Mouse (Mus musculus) kidney, postnatal 4 days (tissue): Measurements from ENCODE around the gene Jpt1.
"Not testable (repeated sequence)": the region's sequence is repeated elsewhere in the genome, so short reads cannot be mapped to it uniquely, and the experiment has no call there.

Source experiments
- DNase-seq, 2 experiments: peaks; one replicate each; pipeline ENCODE4 v3.0.0; 2021; ENCODE audit warnings: mixed read lengths in 2 of 2

The Jpt1 gene

GRCm38 (mm10) chr11:115514238-115514663 lies at the start of gene Jpt1:
Jpt1 (minus strand) TSS chr11:115514387.
- DNase-seq = peak; percentile 96 to 98

GRCm38 (mm10) chr11:115563406-115563805 lies 49.2 kb upstream of the Jpt1 start:
- no peak for DNase-seq

- DNase-seq = no peak
Observed at GRCm38 (mm10) chr11:115555717-115556116, 41.5 kb upstream of the Jpt1 start.

- DNase-seq = no peak
Observed at GRCm38 (mm10) chr11:115552783-115553182, 38.6 kb upstream of the Jpt1 start.

- no peak for DNase-seq
Observed at GRCm38 (mm10) chr11:115543571-115543970, 29.4 kb upstream of the Jpt1 start.

- no peak for DNase-seq
Observed at GRCm38 (mm10) chr11:115538045-115538444, 23.9 kb upstream of the Jpt1 start.

GRCm38 (mm10) chr11:115536856-115537568 lies 22.8 kb upstream of the Jpt1 start:
- DNase-seq = no peak

GRCm38 (mm10) chr11:115536038-115536681 lies 22.0 kb upstream of the Jpt1 start, which contains the start of gene Sumo2:
Sumo2 (minus strand) TSS chr11:115536276.
- DNase-seq = peak; percentile 99 to 100

- peak; percentile 78 to 89 for DNase-seq
Observed at GRCm38 (mm10) chr11:115535401-115536037, 21.3 kb upstream of the Jpt1 start.

- no peak for DNase-seq
Observed at GRCm38 (mm10) chr11:115534759-115535371, 20.7 kb upstream of the Jpt1 start.

GRCm38 (mm10) chr11:115526446-115526845 lies 12.3 kb upstream of the Jpt1 start:
- DNase-seq = not testable (repeated sequence)

GRCm38 (mm10) chr11:115522703-115523102 lies 8.5 kb upstream of the Jpt1 start:
- no peak for DNase-seq

- no peak for DNase-seq
Observed at GRCm38 (mm10) chr11:115522238-115522637, 8.1 kb upstream of the Jpt1 start.

- no peak for DNase-seq
Observed at GRCm38 (mm10) chr11:115521080-115521479, 6.9 kb upstream of the Jpt1 start.

- no peak for DNase-seq
Observed at GRCm38 (mm10) chr11:115520218-115520617, 6.0 kb upstream of the Jpt1 start.

GRCm38 (mm10) chr11:115519581-115519980 lies 5.4 kb upstream of the Jpt1 start:
- no peak for DNase-seq

GRCm38 (mm10) chr11:115518693-115519092 lies 4.5 kb upstream of the Jpt1 start:
- DNase-seq = no peak

GRCm38 (mm10) chr11:115516942-115517341 lies 2.8 kb upstream of the Jpt1 start:
- no peak for DNase-seq

GRCm38 (mm10) chr11:115515021-115515420 lies 834 bp upstream of the Jpt1 start:
- no peak for DNase-seq

- DNase-seq = peak; percentile 57 to 78
Observed at GRCm38 (mm10) chr11:115513271-115514237, 633 bp downstream of the Jpt1 start.

GRCm38 (mm10) chr11:115512407-115513183 lies 1.6 kb downstream of the Jpt1 start:
- peak in 1 of 2 experiments; percentile 40 for DNase-seq
